Mouse (Mus musculus) right cerebral cortex, postnatal 36 days (tissue): ENCODE measurements around the gene 1700018F24Rik.
"Not testable (repeated sequence)": the region's sequence is repeated elsewhere in the genome, so short reads cannot be mapped to it uniquely, and the experiment has no call there.

ENCODE experiments used
- DNase-seq, 2 experiments: peaks; one replicate each; pipeline ENCODE4 v3.0.0; 2022; ENCODE audit warnings: low spot score in 2 of 2, mixed read lengths in 1 of 2

1700018F24Rik gene

GRCm38 (mm10) chr5:145083201-145083600 lies 40.4 kb downstream of the 1700018F24Rik start:
- not testable (repeated sequence) for DNase-seq

GRCm38 (mm10) chr5:145083632-145084451 lies 41.1 kb downstream of the 1700018F24Rik start, which contains the start of the genes Arpc1a and Kpna7:
Arpc1a (plus strand) TSS chr5:145083830.
Kpna7 (minus strand) TSS chr5:145084030.
- peak; percentile 86 to 89 for DNase-seq

- DNase-seq = no peak
These were observed 42.0 kb downstream of the 1700018F24Rik start for GRCm38 (mm10) chr5:145084822-145085221.

- no peak for DNase-seq
These were observed 45.4 kb downstream of the 1700018F24Rik start for GRCm38 (mm10) chr5:145088186-145088585.

GRCm38 (mm10) chr5:145089878-145090277 lies 47.1 kb downstream of the 1700018F24Rik start:
- DNase-seq = no peak
